Mouse (Mus musculus): Measurements from ENCODE around the gene Gfi1b.

GRCm38 (mm10) chr2:28671438-28671837 lies 49.7 kb upstream of the Gfi1b start:
- no peak for TF ChIP-seq CTCF (IDR thresholded peaks at IDR 0.05; ENCODE audit: extremely low read depth, insufficient read depth, insufficient read length, insufficient replicate concordance)
- TF ChIP-seq POLR2A (IDR thresholded peaks at IDR 0.05; ENCODE audit: low read depth, low read length), result no peak

Data from spleen, adult 2 months (tissue).